Mouse (Mus musculus): ENCODE measurements at regions not wholly inside any gene's neighbourhood (a gene's known extent, or its start where the extent isn't known, plus 50 kb on each side); places are given as distances from the start of the nearest gene placed in this dataset.

DNA sequence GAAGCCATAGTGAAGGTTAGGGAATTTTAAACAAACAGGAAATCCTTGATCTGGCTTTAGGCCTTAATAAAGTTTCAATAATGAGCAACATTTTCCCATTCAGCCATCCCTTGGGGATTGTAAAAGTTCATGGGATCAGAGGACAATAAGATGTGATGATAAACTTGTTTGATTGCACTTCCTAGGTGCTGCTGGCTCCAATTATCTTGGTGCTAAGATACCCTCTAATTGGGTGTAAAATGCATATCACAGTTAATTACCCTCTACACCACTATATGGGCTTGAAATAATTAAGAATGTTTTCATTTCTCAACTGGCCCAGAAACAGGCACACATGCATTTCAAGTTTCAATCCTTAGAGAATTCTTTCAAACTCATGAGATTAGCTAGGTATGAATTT is 55.4 kb upstream of the Flrt2 start:
- H3K4me1 ChIP-seq (ENCODE audit: control insufficient read depth, insufficient read depth, low read length), result no peaks in the 10 kb centered on the region
- H3K27ac ChIP-seq (replicated peaks; ENCODE audit: insufficient read depth, low read depth, low read length), result no peak overlapping the region
- H3K36me3 ChIP-seq (ENCODE audit: control insufficient read depth, insufficient read depth, low read length), result no peaks in the 10 kb centered on the region
- no peak for DNase-seq (ENCODE audit: extremely low read depth, low read depth, low spot score)
- no peak overlapping the region for H3K9ac ChIP-seq (ENCODE audit: low read depth, low read length)
- H3K27me3 ChIP-seq (ENCODE audit: control insufficient read depth, insufficient read depth, low read length), result no peaks in the 10 kb centered on the region
- H3K79me2 ChIP-seq (ENCODE audit: control insufficient read depth, insufficient read depth, low read length), result no peaks in the 10 kb centered on the region
- no peak for TF ChIP-seq POLR2A (IDR thresholded peaks at IDR 0.05; ENCODE audit: extremely low read depth, insufficient read depth, low read length)
- no peak for TF ChIP-seq CTCF (IDR thresholded peaks at IDR 0.05; ENCODE audit: low read depth, low read length)
- H3K4me3 ChIP-seq (ENCODE audit: insufficient read depth, low read depth, low read length), result no peak overlapping the region

DNA sequence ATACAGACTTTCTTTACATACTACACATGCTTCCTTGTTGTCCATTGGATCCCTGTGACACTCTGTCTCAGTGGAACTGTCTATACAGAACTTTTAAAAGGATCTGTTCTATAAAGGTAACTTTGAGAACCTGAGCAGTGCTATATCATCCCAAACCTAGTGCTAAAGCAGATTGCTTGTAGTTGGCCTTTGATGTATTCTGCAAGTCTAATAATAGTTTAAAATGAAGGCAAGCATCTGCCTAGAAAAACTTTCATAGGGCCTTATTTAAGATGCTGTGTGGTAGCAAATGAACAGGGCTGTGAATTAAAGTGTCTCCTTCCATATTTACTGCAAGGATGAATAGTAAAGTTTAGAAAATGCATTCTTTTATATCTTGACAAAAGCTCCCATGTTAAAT is 52.1 kb upstream of the Flrt2 start:
- TF ChIP-seq POLR2A (IDR thresholded peaks at IDR 0.05; ENCODE audit: extremely low read depth, insufficient read depth, low read length) (no peak), CTCF (IDR thresholded peaks at IDR 0.05; ENCODE audit: low read depth, low read length) (no peak)
- Histone ChIP-seq H3K9ac (ENCODE audit: low read depth, low read length) (no peak overlapping the region), H3K4me1 (ENCODE audit: control insufficient read depth, insufficient read depth, low read length) (no peaks in the 10 kb centered on the region), H3K27ac (replicated peaks; ENCODE audit: insufficient read depth, low read depth, low read length) (no peak overlapping the region), H3K4me3 (ENCODE audit: insufficient read depth, low read depth, low read length) (no peak overlapping the region), H3K36me3 (ENCODE audit: control insufficient read depth, insufficient read depth, low read length) (no peaks in the 10 kb centered on the region), H3K27me3 (ENCODE audit: control insufficient read depth, insufficient read depth, low read length) (no peaks in the 10 kb centered on the region), H3K79me2 (ENCODE audit: control insufficient read depth, insufficient read depth, low read length) (no peaks in the 10 kb centered on the region)
- no peak for DNase-seq (ENCODE audit: extremely low read depth, low read depth, low spot score)

DNA sequence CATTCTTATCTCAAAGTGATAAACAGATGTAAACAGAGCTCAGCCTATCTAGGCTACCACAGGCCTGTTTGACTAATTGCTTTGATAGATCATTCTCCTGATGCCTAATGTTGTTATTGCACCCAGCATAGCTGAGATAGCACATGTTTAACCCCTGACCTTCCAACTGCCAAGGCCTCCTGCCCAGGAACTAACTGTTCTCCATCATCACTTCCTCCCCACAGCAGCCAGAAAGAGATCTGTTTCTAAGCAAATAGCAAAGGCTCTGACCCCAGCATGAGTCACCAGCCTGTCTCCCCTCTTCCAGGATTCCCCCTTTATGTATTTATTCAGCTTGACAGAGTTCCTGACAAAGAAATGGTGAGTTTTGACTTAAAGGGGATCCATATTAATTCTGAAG is 50.4 kb upstream of the Flrt2 start:
- Histone ChIP-seq H3K9ac (ENCODE audit: low read depth, low read length) (no peak overlapping the region), H3K4me1 (ENCODE audit: control insufficient read depth, insufficient read depth, low read length) (no peaks in the 10 kb centered on the region), H3K4me3 (ENCODE audit: insufficient read depth, low read depth, low read length) (no peak overlapping the region), H3K27ac (replicated peaks; ENCODE audit: insufficient read depth, low read depth, low read length) (no peak overlapping the region), H3K79me2 (ENCODE audit: control insufficient read depth, insufficient read depth, low read length) (no peaks in the 10 kb centered on the region), H3K36me3 (ENCODE audit: control insufficient read depth, insufficient read depth, low read length) (no peaks in the 10 kb centered on the region), H3K27me3 (ENCODE audit: control insufficient read depth, insufficient read depth, low read length) (no peaks in the 10 kb centered on the region)
- no peak for TF ChIP-seq POLR2A (IDR thresholded peaks at IDR 0.05; ENCODE audit: extremely low read depth, insufficient read depth, low read length)
- no peak for TF ChIP-seq CTCF (IDR thresholded peaks at IDR 0.05; ENCODE audit: low read depth, low read length)
- DNase-seq (ENCODE audit: extremely low read depth, low read depth, low spot score), result no peak

Measured in liver, adult 2 months (tissue).